Mouse (Mus musculus): ENCODE measurements at regions not wholly inside any gene's neighbourhood (a gene's known extent, or its start where the extent isn't known, plus 50 kb on each side); places are given as distances from the start of the nearest gene placed in this dataset.

GRCm38 (mm10) chr7:136433699-136434098 is 460.7 kb upstream of the Mgmt start:
- no peaks in the 10 kb centered on the region for H3K27me3 ChIP-seq (ENCODE audit: control insufficient read depth, insufficient read depth, low read length)
- 0 out of 2 replicates have a peak, but pooled peaks cover 24% of the 10 kb centered on the region for H3K4me1 ChIP-seq (replicated peaks; ENCODE audit: control insufficient read depth, insufficient read depth, low read length)
- DNase-seq (ENCODE audit: low spot score) (no peak), ATAC-seq (ENCODE audit: low FRiP score) (no peak)
- H3K36me3 ChIP-seq (replicated peaks; ENCODE audit: control insufficient read depth, insufficient read depth) = no peaks in the 10 kb centered on the region
- H3K27ac ChIP-seq = no peak overlapping the region
- H3K9ac ChIP-seq = no peak overlapping the region
- 81% methylated on average over 3 of the region's 3 CpGs for WGBS
- no peak overlapping the region for H3K4me3 ChIP-seq (replicated peaks; ENCODE audit: low read length)
- H3K4me2 ChIP-seq (replicated peaks) = no peak overlapping the region
- H3K9me3 ChIP-seq (ENCODE audit: control insufficient read depth, low read length) = no peaks in the 10 kb centered on the region

DNA sequence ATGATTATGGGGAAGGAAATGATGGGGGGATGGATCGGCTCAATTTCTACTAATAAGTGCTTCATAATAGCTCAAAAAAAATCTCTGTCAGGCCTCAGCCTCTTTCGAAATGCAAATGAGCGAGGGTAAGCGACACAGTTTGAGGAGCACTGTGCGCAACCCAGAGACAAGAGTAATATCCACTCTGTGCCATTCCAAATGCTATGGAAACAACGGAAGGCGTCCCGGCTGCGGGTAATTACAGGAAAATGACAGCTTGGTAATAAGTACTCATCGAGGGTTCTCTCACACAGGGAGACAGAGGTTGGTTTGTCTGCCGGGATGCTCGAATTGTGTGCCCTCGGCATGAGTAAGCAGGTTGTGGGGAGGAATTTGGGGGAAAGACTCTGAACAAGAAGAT is 459.9 kb upstream of the Mgmt start:
- Histone ChIP-seq H3K27ac (no peak overlapping the region), H3K9me3 (ENCODE audit: control insufficient read depth, low read length) (no peaks in the 10 kb centered on the region), H3K4me1 (replicated peaks; ENCODE audit: control insufficient read depth, insufficient read depth, low read length) (0 out of 2 replicates have a peak, but pooled peaks cover 24% of the 10 kb centered on the region), H3K4me3 (replicated peaks; ENCODE audit: low read length) (no peak overlapping the region), H3K27me3 (ENCODE audit: control insufficient read depth, insufficient read depth, low read length) (no peaks in the 10 kb centered on the region), H3K9ac (no peak overlapping the region), H3K4me2 (replicated peaks) (no peak overlapping the region), H3K36me3 (replicated peaks; ENCODE audit: control insufficient read depth, insufficient read depth) (no peaks in the 10 kb centered on the region)
- DNase-seq (ENCODE audit: low spot score) (no peak), ATAC-seq (ENCODE audit: low FRiP score) (no peak)
- WGBS = 68% methylated on average over 13 of the region's 13 CpGs

DNA sequence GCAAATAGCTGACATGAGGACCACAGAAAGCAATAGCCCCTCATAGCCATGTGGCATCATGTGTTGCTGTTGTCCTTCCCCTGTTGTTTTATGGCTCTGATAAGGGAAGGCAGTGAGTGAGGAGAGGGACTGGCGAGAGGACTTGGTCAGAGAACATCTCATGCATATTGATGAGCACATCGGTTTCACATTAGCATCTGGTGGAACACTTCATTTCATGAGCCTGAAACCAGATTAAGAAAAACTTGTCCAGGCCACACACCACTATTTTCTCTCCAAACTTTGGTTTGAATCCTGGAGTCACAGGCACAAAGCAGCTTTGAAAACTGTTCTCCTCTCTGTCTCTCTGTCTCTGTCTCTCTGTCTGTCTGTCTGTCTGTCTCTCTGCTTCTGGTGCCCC is 451.0 kb upstream of the Mgmt start:
- H3K9me3 ChIP-seq (ENCODE audit: control insufficient read depth, low read length) = no peaks in the 10 kb centered on the region
- H3K4me2 ChIP-seq (replicated peaks) = no peak overlapping the region
- H3K36me3 ChIP-seq (replicated peaks; ENCODE audit: control insufficient read depth, insufficient read depth) = no peaks in the 10 kb centered on the region
- no peaks in the 10 kb centered on the region for H3K4me1 ChIP-seq (replicated peaks; ENCODE audit: control insufficient read depth, insufficient read depth, low read length)
- H3K9ac ChIP-seq = no peak overlapping the region
- ATAC-seq (ENCODE audit: low FRiP score) (no peak), DNase-seq (ENCODE audit: low spot score) (no peak)
- H3K27me3 ChIP-seq (ENCODE audit: control insufficient read depth, insufficient read depth, low read length) = no peaks in the 10 kb centered on the region
- H3K27ac ChIP-seq = no peak overlapping the region
- H3K4me3 ChIP-seq (replicated peaks; ENCODE audit: low read length) = no peak overlapping the region
- WGBS = 46% methylated on average over 2 of the region's 2 CpGs

DNA sequence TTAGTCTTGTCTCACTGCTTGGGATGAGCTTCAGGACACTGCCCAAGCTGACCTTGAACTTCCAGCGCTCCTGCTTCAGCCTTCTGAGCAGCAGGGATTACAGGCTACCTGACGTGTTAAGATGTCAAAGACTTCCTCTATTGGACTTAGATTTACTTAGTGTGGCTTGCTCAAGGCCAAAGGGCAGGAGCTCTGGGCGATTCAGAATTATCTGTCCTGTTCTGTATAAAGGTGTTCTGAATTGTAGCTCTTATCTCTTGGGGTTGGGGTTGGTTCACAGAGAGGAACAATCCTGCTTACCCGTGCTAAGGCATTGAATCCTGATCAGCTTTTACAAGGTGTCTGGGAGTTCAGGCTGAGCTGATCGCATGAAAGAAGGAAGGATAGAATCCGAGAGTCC is 449.3 kb upstream of the Mgmt start:
- no peak overlapping the region for H3K4me2 ChIP-seq (replicated peaks)
- no peak overlapping the region for H3K4me3 ChIP-seq (replicated peaks; ENCODE audit: low read length)
- H3K4me1 ChIP-seq (replicated peaks; ENCODE audit: control insufficient read depth, insufficient read depth, low read length) = no peaks in the 10 kb centered on the region
- H3K27ac ChIP-seq = no peak overlapping the region
- ATAC-seq (ENCODE audit: low FRiP score) (no peak), DNase-seq (ENCODE audit: low spot score) (no peak)
- no peaks in the 10 kb centered on the region for H3K27me3 ChIP-seq (ENCODE audit: control insufficient read depth, insufficient read depth, low read length)
- H3K9me3 ChIP-seq (ENCODE audit: control insufficient read depth, low read length) = no peaks in the 10 kb centered on the region
- H3K9ac ChIP-seq = no peak overlapping the region
- WGBS = 92% methylated on average over 6 of the region's 6 CpGs
- H3K36me3 ChIP-seq (replicated peaks; ENCODE audit: control insufficient read depth, insufficient read depth) = no peaks in the 10 kb centered on the region

- WGBS = 96% methylated on average over 1 of the region's 1 CpGs
- H3K9ac ChIP-seq = no peak overlapping the region
- H3K4me3 ChIP-seq (replicated peaks; ENCODE audit: low read length) = no peak overlapping the region
- no peak overlapping the region for H3K27ac ChIP-seq
- H3K36me3 ChIP-seq (replicated peaks; ENCODE audit: control insufficient read depth, insufficient read depth) = no peaks in the 10 kb centered on the region
- peaks cover 8% of the 10 kb centered on the region for H3K4me1 ChIP-seq (replicated peaks; ENCODE audit: control insufficient read depth, insufficient read depth, low read length)
- no peak for DNase-seq (ENCODE audit: low spot score)
- ATAC-seq (ENCODE audit: low FRiP score) = no peak
- no peaks in the 10 kb centered on the region for H3K9me3 ChIP-seq (ENCODE audit: control insufficient read depth, low read length)
- no peak overlapping the region for H3K4me2 ChIP-seq (replicated peaks)
- H3K27me3 ChIP-seq (ENCODE audit: control insufficient read depth, insufficient read depth, low read length) = no peaks in the 10 kb centered on the region
These were observed 445.1 kb upstream of the Mgmt start for GRCm38 (mm10) chr7:136449286-136449685.

- Histone ChIP-seq H3K9me3 (ENCODE audit: control insufficient read depth, low read length) (no peaks in the 10 kb centered on the region), H3K27me3 (ENCODE audit: control insufficient read depth, insufficient read depth, low read length) (no peaks in the 10 kb centered on the region), H3K27ac (no peak overlapping the region), H3K4me3 (replicated peaks; ENCODE audit: low read length) (no peak overlapping the region), H3K4me1 (replicated peaks; ENCODE audit: control insufficient read depth, insufficient read depth, low read length) (peaks cover 8% of the 10 kb centered on the region), H3K36me3 (replicated peaks; ENCODE audit: control insufficient read depth, insufficient read depth) (no peaks in the 10 kb centered on the region), H3K9ac (no peak overlapping the region), H3K4me2 (replicated peaks) (no peak overlapping the region)
- no peak for DNase-seq (ENCODE audit: low spot score)
- 75% methylated on average over 8 of the region's 8 CpGs for WGBS
- ATAC-seq (ENCODE audit: low FRiP score) = no peak
These were observed 442.6 kb upstream of the Mgmt start for GRCm38 (mm10) chr7:136451672-136452361.

GRCm38 (mm10) chr7:136452561-136452960 is 441.9 kb upstream of the Mgmt start:
- no peak overlapping the region for H3K9ac ChIP-seq
- H3K36me3 ChIP-seq (replicated peaks; ENCODE audit: control insufficient read depth, insufficient read depth) = no peaks in the 10 kb centered on the region
- H3K4me3 ChIP-seq (replicated peaks; ENCODE audit: low read length) = no peak overlapping the region
- H3K27ac ChIP-seq = no peak overlapping the region
- peaks cover 8% of the 10 kb centered on the region for H3K4me1 ChIP-seq (replicated peaks; ENCODE audit: control insufficient read depth, insufficient read depth, low read length)
- H3K9me3 ChIP-seq (ENCODE audit: control insufficient read depth, low read length) = no peaks in the 10 kb centered on the region
- H3K27me3 ChIP-seq (ENCODE audit: control insufficient read depth, insufficient read depth, low read length) = no peaks in the 10 kb centered on the region
- no peak for ATAC-seq (ENCODE audit: low FRiP score)
- 57% methylated on average over 5 of the region's 5 CpGs for WGBS
- H3K4me2 ChIP-seq (replicated peaks) = no peak overlapping the region
- no peak for DNase-seq (ENCODE audit: low spot score)

DNA sequence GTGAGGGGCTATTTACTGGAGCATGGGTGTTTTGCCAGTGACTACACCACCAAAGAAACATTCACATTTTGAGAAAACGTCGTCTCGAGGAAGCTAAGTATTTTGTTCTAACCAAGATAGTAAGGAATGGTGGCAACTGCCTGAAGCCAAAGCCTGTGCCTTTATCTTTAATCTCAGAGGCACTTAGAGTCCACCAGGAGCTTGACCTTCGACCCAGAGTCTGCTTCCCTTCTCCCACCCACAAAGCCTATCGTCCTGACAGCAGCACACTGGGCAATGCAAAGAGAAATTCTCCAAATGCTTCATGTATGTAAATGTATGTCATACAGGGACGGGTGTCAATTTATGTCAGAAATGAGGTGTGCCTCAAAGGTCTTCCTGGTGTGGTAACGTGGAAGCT is 437.2 kb upstream of the Mgmt start:
- H3K4me1 ChIP-seq (replicated peaks; ENCODE audit: control insufficient read depth, insufficient read depth, low read length) = peaks cover 6% of the 10 kb centered on the region
- no peak overlapping the region for H3K4me2 ChIP-seq (replicated peaks)
- 72% methylated on average over 7 of the region's 7 CpGs for WGBS
- ATAC-seq (ENCODE audit: low FRiP score) (no peak), DNase-seq (ENCODE audit: low spot score) (no peak)
- no peaks in the 10 kb centered on the region for H3K36me3 ChIP-seq (replicated peaks; ENCODE audit: control insufficient read depth, insufficient read depth)
- H3K27ac ChIP-seq = no peak overlapping the region
- no peak overlapping the region for H3K4me3 ChIP-seq (replicated peaks; ENCODE audit: low read length)
- no peaks in the 10 kb centered on the region for H3K27me3 ChIP-seq (ENCODE audit: control insufficient read depth, insufficient read depth, low read length)
- H3K9me3 ChIP-seq (ENCODE audit: control insufficient read depth, low read length) = no peaks in the 10 kb centered on the region
- H3K9ac ChIP-seq = no peak overlapping the region

- Histone ChIP-seq H3K27ac (no peak overlapping the region), H3K27me3 (ENCODE audit: control insufficient read depth, insufficient read depth, low read length) (no peaks in the 10 kb centered on the region), H3K9ac (no peak overlapping the region), H3K36me3 (replicated peaks; ENCODE audit: control insufficient read depth, insufficient read depth) (no peaks in the 10 kb centered on the region), H3K9me3 (ENCODE audit: control insufficient read depth, low read length) (no peaks in the 10 kb centered on the region), H3K4me3 (replicated peaks; ENCODE audit: low read length) (no peak overlapping the region), H3K4me1 (replicated peaks; ENCODE audit: control insufficient read depth, insufficient read depth, low read length) (no peaks in the 10 kb centered on the region), H3K4me2 (replicated peaks) (no peak overlapping the region)
- DNase-seq (ENCODE audit: low spot score) (no peak), ATAC-seq (ENCODE audit: low FRiP score) (no peak)
- 88% methylated on average over 10 of the region's 10 CpGs for WGBS
These were observed 436.5 kb upstream of the Mgmt start for GRCm38 (mm10) chr7:136457867-136458448.
